Mouse (Mus musculus): ENCODE results near the gene Gm38100.

Gene Gm38100

DNA sequence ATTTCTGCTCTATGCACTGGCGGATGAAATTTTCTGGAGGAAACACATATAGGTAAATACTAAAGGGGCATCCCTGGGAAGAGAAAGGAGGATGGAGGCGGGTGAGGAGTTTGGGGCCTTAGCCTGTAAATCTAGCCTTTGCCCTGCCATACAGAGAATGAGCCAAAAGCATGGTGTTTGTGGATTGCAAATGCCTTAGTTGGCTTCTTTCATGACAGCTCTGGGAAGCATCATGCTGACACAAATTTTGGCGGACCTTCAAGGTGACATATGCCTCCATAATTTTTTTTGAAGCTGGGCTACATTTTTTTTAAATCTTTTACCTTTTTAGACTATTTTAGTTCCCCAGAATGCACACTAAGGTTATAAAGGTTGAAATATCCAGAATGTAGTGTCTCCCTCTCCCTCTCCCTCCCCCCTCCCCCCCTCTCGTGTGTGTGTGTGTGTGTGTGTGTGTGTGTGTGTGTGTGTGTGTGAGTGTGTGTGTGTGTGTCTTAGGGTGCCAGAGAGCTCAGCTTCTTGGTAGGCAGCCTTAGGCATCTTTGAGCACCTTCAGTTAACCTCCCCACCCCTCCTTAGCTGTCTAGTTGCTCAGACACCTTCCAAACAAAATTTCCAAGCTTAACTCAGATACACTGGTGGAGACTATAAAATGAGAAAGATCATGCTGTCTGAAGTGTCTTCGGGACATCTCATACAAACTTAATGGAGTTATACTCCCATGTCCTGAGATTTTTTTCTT, 47.0 kb downstream of the Gm38100 start:
- DNase-seq (ENCODE audit: low read depth): no peak

DNA sequence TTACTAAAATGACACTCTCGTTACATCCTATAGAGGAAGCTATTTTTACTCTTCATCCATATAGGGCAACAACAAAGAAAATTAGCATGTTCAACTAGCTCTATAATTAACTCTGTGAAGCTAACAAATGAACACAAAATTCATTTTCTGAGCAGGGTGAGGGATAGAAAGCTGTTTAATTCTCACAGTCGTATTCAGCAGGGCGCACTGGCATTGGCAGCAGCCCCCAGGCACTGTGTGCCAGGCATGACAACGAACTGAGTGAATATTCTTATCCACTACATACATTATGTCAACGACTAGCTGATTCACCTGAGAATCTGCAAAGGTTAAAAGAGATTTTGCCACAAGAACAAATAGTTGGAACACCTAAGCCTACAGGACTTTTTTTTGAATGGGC, 50.6 kb downstream of the Gm38100 start:
- DNase-seq (ENCODE audit: low read depth): no peak
